Mouse (Mus musculus) layer of hippocampus, adult 8-10 months (tissue): ENCODE measurements around the gene Zkscan16. TPM values are rescaled to one million over a fixed set of nuclear protein-coding genes. Genes with fewer than 3 reads are reported as not detected.

Source experiments
- DNase-seq, 2 experiments: peaks; one replicate each; pipeline ENCODE4 v3.0.0; 2022; ENCODE audit warnings: low spot score in 2 of 2
- total RNA-seq, 4 experiments: library from RNA; stranded (reverse); gene quantifications; 2 replicates each; pipeline ENCODE4 v1.2.4; 2022

Zkscan16 gene
- total RNA-seq = 10 to 100 TPM; 56.0 to 63.3 (median 58.3) TPM

DNA sequence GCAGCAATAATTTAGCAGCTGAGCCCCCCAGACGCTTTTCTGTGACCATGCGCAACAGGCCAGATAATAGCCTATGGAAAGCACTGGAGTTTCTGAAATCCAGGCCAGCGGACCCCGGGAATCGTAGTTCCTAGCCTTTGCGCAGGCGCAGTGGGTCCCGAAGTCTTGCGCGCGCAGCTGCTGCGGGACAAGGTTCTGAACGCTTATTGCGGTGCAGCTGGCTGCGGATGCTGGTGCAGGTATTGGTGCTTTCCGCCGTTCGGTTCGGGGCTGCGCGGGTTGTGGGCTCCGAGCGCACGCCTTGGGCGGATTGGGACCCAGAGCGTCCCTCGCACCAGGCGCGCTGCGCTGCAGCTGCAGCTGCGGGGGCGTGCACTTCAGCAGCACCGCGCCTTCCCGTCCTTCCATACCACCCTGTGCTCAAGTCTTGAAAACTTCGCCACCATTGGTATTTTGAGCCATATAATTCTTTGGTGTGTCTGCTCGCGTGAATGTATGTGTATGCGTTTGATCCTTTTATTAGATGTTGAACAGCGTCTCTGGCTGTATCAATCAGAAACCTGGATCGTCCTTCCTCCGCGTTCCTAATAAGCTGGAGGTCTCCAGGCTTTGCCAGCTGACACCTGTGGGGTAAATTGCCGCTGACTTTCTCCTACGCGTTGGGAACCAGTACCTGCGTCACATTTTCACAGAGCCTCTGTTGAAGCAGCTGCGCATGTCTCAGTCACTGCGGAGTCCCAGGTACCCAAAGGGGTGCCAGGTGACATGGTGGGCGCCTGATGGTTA, at the start of gene Zkscan16:
Zkscan16 (plus strand) TSS at position 209 of the 786 bp plus-strand sequence.
- DNase-seq = peak; percentile 91 to 93

DNA sequence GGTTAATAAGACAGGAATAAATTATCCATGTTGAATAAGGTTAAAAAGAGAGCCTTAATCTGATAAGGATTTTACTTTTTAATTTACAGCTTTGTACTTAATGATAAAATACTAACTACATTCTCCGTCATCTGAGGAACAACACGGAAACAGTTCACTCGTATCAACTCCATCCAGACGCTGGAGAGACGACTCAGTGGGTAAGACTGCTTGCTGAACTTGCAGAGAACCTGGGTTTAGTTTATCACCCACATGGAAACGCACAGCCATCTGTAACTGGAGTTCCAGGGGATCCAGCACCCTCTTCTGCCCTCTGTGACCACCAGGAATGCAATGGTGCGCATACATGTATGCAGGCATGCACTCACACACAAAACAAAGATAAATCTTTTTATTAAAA, 49.0 kb upstream of the Zkscan16 start:
- DNase-seq = no peak

DNA sequence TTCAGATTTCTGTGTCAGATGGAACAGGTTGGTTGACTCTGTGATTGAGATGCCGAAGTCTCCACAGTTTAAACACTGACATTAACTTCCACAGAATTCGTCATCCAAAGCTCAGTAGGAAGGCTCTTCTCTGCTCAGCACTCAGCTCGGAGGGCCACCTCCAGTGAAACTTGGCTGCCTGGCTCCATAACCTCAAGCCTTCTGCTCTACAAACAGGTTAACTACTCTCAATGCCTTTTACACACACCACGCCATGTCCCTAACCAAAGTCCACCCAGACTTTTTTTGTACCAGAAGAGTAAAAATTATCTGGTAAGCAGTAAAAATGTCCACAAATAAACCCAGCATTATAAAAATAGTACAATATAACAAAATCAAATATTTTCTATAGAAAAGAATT, 46.0 kb upstream of the Zkscan16 start:
- no peak for DNase-seq

DNA sequence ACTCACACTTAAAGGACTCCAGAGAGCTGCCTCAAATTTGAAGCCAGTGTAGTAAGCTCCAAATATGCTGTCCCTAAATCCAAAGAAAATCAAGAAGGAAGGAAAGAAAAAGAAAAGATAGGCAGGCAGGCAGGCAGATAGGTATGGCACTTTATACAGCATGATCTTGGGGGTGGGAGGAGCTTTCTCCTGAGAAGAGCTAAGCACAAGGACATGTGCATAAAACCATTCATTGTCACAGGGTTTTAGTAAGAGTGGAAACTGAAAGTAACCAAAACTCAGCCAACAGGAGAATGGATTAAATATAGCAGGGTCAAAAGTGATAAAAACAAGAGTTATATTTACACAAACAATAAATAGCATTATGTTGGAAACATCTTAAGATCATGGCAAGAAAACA, 45.1 kb upstream of the Zkscan16 start:
- no peak for DNase-seq

DNA sequence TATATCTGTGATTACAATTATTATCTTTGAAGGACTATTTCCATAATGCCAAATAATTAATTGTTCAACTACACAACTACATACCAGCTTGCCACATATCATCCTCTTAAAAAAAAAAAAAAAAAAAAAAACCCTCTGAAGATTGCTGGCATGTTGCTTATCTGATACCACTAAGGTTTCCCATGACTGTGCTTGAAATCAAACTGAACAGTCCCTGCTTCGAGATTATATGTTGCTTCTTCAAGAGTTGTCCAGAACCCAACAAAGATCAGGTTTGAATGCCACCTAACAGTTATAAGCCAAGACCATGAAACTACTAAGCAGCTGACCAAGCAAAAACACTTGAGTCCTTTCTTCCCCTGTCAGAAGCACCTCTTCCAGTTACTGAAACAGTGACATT, 36.0 kb upstream of the Zkscan16 start:
- DNase-seq = no peak

DNA sequence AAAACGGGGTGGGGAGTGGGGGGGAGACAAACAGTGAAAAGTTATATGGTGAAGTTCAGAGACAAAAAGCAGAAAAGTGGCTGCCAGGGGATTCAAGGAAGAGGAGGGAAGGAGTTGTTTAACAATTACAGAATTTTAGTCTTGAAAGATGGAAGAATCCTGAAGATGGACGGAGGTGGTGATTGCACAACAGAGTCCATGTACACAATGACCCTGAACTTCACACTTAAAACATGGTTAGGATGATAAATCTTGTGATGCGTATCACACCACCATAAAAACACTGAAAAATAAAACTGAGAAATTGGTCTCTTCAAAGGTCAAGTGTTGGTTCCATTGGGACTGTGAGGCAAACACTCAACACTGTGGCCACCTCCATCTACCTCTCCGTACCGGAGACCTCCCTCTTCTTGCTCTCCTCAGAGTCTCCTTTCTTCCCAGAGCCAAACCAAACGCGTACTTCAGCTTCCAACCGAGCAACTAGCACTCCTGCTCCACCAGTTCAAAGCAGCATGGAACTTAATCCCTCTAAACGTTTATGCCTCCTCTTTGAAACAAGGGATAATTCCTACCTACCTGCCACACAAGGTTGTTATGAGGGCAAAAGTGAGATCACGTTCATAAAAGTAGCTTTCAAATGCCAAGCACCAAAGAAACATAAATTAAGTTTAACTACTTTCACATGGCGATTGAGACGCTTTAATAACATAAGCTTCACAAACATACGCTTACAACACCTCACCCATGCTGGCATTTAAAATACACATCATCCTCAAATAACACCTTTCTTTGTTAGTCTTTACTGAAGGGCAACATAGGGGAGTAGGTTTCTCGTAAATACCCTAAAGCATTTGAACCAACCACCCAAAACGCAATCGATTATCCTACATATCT, 33.0 kb upstream of the Zkscan16 start:
- no peak for DNase-seq

DNA sequence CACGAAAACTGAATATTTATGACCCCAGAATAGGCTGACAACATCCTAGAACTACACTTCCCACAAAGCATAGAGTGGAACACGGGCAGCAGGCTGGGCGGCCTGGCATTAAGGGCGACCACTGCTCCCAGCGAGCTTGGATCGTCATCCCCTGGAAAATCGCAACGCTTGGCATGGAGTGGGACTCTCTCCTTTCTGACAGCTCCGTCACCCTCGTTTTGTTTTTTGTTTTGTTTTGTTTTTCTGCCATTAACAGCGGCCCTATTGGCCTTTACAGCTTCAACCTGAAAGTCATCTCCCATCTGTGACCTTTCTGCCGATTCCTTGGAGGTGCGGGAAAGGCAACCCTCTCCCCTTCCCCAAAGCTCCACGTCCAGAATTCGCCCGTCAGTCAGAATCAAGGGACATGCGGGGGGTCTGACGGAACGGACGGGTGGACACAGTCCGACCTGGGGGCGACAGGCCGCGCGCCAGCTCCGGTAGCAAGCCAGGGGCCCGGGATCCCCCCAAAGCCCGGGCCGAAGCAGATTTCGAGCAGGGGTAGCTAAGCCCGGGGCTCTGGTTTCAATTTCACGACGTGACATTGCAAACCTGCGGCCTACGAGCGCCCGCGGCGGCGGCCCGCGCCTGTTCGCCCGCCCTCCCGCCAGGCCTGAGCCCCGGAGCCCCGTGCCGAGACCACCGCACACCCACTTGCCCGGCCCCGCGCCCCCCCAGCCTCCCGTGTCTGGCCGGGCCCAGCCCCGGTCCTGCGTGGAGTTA, 32.2 kb upstream of the Zkscan16 start:
- DNase-seq = peak; percentile 42 to 45

DNA sequence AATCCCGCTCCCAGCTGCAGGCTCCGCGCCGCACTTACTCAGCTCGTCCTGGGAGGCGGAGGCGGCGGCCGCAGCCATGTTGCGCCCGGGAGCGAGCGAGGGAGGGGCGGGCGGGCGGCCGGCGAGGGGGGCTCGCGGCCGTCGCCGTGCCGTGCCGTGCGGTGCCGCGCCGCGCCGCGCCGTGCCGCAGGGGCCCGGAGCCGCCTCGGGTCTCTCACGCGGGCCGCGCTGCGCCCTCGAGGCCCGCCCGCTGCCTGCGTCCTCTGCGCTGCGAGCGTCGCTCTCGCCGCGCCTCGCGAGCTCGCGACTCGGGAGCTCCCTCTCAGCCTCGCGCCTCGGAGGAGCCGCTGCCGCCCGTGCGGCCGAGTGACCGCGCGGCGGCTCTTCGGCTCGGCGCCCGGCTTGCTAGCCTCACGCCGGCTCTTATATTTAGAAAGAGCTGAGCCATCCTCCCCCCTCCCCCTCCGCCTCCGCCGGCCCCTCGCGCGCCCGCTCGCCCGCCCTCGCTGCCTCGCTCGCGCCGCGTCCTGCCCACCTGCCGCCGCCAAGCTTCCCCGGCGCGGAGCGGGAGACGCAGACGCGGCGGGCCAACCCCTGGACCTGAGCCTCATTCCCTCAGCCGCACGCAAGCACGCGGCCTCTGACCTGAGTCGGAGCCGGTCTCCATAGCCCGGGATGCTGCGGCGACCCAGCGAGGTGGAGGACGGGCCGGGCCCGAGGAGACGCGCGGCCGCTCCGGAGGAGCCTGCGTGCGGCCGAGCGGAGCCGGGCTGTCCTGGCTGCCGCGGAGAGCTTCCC, 31.4 kb upstream of the Zkscan16 start:
- DNase-seq = peak; percentile 28 to 53

DNA sequence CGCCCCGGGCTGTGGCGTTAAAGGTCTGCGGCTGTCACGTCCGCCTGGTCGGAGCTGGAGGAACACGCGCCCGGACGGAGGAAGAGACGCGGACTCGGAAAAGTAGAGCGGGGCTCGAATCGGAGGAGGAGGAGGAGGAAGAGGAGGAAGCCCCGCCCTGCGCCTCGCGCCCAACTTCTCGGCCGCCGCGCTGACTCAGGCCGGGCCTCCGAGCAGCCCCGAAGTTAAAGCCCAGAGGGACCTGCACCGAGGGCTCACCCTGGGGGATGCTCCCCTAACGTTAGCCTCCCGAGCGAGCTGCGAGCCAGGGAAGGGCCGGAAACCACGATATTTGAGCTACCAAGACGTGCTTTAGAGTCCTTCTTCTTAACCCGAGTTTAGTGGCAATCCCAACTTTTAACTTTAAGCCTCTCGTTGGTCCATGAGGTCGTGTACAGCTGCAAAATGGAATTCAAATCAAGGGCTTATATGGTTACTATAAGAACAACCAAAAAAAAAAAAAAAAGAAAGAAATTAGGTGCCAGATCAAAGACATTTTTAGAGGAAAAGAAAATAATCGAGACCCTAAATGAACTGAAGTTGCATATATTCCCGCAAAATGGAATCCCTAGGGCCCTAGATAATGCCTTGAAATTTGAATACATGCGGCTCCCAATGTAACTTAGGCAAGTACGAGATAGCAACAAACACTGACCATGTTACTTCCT, 30.6 kb upstream of the Zkscan16 start, which contains the start of gene Ecpas:
Ecpas (minus strand) TSS at position 121 of the 707 bp plus-strand sequence.
- peak; percentile 52 to 66 for DNase-seq

DNA sequence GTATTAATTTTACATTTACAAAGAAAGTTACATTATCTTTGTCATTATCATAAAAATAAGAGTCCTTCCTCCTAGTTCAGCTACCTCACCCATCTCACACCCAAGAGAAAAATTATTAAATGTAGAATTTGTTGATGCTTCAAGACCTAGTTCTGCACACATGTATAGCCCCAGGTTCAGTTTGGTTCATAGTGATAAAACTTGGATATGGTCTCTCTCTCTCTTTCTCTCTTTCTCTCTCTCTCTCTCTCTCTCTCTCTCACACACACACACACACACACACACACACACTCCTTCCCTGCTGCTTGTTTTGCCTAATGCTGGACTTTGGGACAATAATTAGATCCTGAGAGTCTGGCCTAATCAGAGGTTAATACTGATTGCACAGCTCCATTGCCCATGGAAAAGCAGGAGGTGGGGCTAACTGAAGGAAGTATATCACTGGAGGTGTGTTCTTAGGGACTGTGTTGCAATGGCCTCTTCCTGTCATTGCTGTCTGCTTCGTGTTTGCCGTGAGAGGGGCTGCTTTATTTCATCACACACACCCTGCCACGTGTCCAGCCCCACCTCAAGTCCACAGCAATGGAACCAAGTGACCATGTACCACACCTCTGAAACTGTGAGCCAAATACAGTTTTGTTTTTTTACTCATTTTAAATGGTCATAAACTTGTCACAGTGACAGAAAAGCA, 29.9 kb upstream of the Zkscan16 start:
- DNase-seq = no peak

DNA sequence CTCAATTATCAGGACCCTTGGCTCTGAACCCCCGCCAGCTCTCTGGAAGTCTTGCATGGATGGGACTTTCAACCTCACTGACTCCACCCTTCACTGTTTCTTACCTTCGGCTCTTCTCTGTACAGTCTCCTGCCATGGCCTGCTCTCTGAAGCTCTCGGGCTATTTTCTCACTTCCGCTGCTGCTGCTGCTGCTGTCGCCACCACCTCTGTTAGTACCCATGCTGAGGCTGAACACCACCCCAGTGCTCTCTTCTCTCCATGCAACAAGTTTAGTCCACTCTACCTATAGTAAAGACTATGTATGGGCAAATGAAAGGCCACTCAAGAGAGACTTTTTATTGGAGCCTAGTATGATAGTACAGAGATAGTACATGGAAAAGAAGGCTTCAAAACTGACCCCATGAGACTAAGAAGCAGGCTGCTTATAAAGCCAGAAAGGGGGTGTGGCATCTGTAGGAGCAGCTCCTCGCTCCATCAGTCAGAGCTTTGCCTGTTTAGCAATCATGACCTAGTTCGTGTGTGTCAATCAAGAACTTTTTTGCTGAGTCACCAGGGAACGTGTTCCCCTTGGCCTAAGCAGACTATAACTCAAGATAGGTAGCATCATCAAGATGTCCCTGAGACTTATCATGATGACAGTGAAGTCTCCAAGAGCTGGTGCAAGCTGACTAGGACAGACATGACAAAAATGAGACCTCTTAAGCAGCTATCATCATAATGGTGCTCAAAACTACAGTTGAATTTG, 28.2 kb upstream of the Zkscan16 start:
- DNase-seq = no peak

DNA sequence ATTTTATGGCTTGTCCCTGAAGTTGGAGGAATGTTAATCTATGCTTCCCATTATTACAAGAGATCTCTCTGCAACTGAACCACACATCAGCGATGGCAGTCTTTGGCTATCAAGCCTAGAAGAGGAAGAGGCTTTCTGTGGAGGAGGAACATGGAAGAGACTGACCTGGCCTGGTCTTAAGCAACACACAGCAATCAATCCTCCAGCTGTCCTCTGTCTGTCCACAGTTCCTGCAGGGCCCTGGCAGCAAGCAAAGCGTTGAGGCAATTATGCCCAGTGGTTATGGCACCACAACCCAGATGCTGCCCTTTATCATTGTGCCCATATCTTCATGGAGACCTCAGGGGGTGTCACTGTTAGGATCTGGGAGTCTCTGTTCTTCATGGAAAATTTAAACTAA, 19.5 kb upstream of the Zkscan16 start:
- DNase-seq = no peak

DNA sequence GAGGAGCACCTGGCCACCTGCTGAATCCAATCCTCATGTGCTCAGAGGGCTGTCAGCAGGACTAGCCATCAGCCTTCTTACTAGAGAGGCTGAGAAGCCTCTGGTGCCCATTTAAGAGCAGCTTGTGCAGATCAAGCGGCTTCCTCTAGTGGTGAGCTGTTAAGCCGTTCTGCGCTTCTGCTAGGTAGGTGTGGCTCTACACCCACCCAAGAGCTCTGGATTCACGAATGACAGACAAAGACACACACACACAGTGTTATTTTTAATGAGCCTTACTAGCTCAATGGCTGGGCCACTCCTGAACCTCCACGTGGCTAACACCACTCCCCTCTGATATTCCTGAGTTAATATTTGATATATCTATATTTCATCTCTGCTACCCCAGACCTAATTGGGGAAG, 17.8 kb upstream of the Zkscan16 start:
- no peak for DNase-seq

DNA sequence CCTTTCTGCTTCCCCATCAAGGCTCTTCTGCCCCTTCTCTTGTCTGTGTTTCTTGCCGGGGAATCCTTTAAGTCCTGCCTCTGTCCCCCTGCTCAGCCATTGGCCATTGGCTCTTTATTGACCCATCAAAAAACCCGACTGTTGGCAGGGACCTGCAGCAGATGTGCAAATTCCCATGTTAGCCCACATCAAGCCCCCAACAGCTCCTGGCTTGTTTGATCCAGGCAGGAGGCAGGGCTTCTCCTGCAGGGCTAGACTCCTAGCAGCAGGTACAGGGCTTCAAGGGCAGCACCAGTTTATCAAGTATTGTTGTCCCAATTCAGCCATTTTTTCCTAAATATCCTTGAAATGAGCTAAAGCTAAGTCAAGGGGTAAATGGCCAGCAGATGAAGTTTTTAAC, 17.3 kb upstream of the Zkscan16 start:
- no peak for DNase-seq

DNA sequence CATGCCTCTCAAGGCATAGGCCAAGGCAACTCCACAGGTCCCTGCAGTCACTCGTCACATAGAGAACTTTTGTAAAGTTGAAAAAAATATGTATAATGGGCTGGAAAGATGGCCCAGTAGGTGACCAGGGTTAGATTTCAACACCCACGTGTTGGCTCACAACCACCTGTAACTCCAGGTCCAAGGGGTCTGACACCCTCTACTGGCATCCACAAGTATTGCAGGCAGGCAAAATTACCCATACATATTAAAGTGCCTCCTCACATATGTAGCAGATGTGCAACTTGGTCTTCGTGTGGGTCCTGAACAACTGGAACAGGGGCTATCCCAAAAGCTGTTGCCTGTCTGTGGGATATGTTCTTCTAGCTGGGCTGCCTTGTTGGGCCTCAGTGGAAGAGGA, 15.8 kb upstream of the Zkscan16 start:
- no peak for DNase-seq

DNA sequence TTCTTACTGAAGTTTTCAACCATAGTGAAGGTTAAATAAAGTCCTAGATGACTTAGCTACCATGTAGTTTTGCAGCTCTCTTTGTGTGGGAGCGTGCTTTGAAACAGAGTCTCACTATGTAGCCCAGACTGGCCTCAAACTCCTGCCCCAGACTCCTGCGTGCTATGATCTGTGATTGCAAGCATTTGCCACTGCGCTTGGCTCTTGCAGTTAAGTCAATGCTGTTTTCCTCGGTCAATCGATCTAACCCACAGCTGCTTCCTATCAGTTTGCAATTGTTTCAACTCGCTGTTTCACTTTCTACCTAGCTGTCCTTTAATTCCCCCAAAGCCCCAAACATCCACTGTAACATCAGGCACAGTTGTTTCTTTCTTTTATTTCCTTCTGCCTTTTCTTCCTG, 10.9 kb upstream of the Zkscan16 start:
- DNase-seq = no peak

DNA sequence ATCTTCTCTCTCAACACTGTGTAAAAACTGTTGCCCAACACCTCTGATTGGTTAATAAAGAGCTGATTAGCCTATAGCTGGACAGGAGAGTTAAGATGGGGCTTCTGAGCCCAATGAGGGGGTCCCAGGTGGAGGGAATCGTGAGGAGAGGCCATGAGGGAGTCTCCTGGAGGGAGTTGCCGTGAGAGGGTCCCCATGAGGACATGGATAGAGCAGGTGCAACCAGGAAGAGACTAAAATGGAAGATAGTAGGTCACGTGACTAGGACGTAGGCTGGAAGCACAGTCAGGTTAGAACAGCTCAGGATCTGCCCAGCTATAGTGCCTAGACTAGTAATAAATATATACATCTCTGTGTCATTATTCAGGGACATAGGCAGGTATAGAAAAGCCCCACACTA, 9.1 kb upstream of the Zkscan16 start:
- no peak for DNase-seq

DNA sequence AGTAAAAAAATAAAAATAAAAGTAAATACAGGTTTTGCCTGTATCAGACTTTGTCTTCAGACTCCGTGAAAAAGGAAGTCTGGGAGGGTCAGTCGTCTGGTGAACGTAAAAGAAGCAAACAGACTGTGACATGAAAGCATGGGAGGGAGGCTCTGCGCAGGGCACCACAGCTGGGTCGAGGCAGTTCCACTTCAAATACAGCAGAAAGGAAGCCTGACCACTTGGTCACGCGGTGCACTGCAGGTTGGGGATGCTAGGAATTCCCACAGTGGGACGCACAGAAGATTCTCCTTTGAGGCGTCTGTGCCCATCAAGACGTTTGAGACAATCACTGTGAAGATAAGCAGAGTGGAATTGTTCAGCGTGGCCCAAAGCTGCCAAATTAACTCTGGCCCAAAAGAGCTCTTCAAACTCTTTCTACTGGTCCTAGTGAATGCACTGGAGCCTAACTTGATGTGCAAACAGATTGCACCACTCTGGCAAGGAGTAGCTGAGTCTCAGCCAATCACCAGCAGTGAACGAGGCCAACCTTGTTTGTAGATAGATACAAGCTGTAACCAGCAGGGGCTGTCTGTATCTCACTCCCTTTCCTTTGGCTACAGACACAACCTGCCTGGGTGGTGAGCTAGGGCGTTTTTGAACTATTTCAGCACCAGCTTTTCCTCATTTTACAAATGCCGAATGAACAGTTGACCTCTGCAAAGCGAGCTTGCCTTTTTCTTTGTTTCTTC, 8.5 kb upstream of the Zkscan16 start:
- DNase-seq = peak in 1 of 2 experiments; percentile 34
